Mouse (Mus musculus) fat pad, adult 2 months (tissue): ENCODE measurements at regions not wholly inside any gene's neighbourhood (a gene's known extent, or its start where the extent isn't known, plus 50 kb on each side); places are given as distances from the start of the nearest gene placed in this dataset.

ENCODE experiments used
- DNase-seq: peaks from one replicate; pipeline ENCODE4 v3.0.0-alpha.2; 2011; ENCODE audit warnings: low read depth, low spot score; ENCODE audit errors: extremely low read depth

- no peak for DNase-seq
Observed at GRCm38 (mm10) chr8:128035672-128036071, 322.7 kb upstream of the Nrp1 start.

GRCm38 (mm10) chr8:128039341-128040064, 318.9 kb upstream of the Nrp1 start:
- DNase-seq = no peak

- DNase-seq = no peak
Observed at GRCm38 (mm10) chr8:128042877-128043276, 315.5 kb upstream of the Nrp1 start.

- DNase-seq = no peak
Observed at GRCm38 (mm10) chr8:128043392-128043791, 315.0 kb upstream of the Nrp1 start.

- DNase-seq = no peak
Observed at GRCm38 (mm10) chr8:128056251-128056650, 302.2 kb upstream of the Nrp1 start.

GRCm38 (mm10) chr8:128057845-128058244, 300.6 kb upstream of the Nrp1 start:
- DNase-seq = no peak

GRCm38 (mm10) chr8:128059817-128060216, 298.6 kb upstream of the Nrp1 start:
- no peak for DNase-seq

- no peak for DNase-seq
Observed at GRCm38 (mm10) chr8:128064211-128064610, 294.2 kb upstream of the Nrp1 start.

- DNase-seq = no peak
Observed at GRCm38 (mm10) chr8:128065127-128065526, 293.3 kb upstream of the Nrp1 start.

- no peak for DNase-seq
Observed at GRCm38 (mm10) chr8:128065964-128066680, 292.3 kb upstream of the Nrp1 start.

GRCm38 (mm10) chr8:128069749-128070148, 288.7 kb upstream of the Nrp1 start:
- no peak for DNase-seq

GRCm38 (mm10) chr8:128075566-128075965, 282.8 kb upstream of the Nrp1 start:
- no peak for DNase-seq

GRCm38 (mm10) chr8:128076226-128076625, 282.2 kb upstream of the Nrp1 start:
- no peak for DNase-seq

- no peak for DNase-seq
Observed at GRCm38 (mm10) chr8:128078740-128079139, 279.7 kb upstream of the Nrp1 start.

- DNase-seq = no peak
Observed at GRCm38 (mm10) chr8:128085800-128086199, 272.6 kb upstream of the Nrp1 start.

- DNase-seq = no peak
Observed at GRCm38 (mm10) chr8:128087500-128087899, 270.9 kb upstream of the Nrp1 start.

- DNase-seq = no peak
Observed at GRCm38 (mm10) chr8:128092826-128093225, 265.6 kb upstream of the Nrp1 start.

GRCm38 (mm10) chr8:128095451-128095850, 263.0 kb upstream of the Nrp1 start:
- no peak for DNase-seq

- no peak for DNase-seq
Observed at GRCm38 (mm10) chr8:128097601-128098000, 260.8 kb upstream of the Nrp1 start.

GRCm38 (mm10) chr8:128103380-128103779, 255.0 kb upstream of the Nrp1 start:
- no peak for DNase-seq

- no peak for DNase-seq
Observed at GRCm38 (mm10) chr8:128106569-128106968, 251.8 kb upstream of the Nrp1 start.

GRCm38 (mm10) chr8:128107041-128107440, 251.4 kb upstream of the Nrp1 start:
- DNase-seq = no peak
